Mouse (Mus musculus): ENCODE measurements around the gene Serpinh1. TPM values are rescaled to one million over a fixed set of nuclear protein-coding genes. Genes with fewer than 3 reads are reported as not detected.

The Serpinh1 gene
- polyA plus RNA-seq, 1 experiment from 2014 or later, result 427 TPM

- peak overlapping the region; percentile 67 for H3K4me2 ChIP-seq (ENCODE audit: low read length)
- H3K4me1 ChIP-seq (ENCODE audit: control insufficient read depth in 2 of 2, insufficient read depth in 2 of 2, low read length in 2 of 2), result peaks cover 44 to 63% of the 10 kb centered on the region in 2 experiments
- H3K27ac ChIP-seq (replicated peaks in 1 of 2; ENCODE audit: control insufficient read depth in 1 of 2, insufficient read depth in 1 of 2, low read depth in 2 of 2, low read length in 2 of 2), result peak overlapping the region; percentile 99 to 100
Measured at GRCm38 (mm10) chr7:99355731-99356131, 2.7 kb upstream of the Serpinh1 start.

GRCm38 (mm10) chr7:99351802-99352517 lies 1.1 kb downstream of the Serpinh1 start:
- Histone ChIP-seq H3K4me1 (ENCODE audit: control insufficient read depth in 2 of 2, insufficient read depth in 2 of 2, low read length in 2 of 2) (peaks cover 36 to 63% of the 10 kb centered on the region in 2 experiments), H3K4me3 (ENCODE audit: control insufficient read depth in 1 of 2, insufficient read depth in 1 of 2, low read depth in 1 of 2, low read length in 2 of 2) (peak overlapping the region; percentile 80 to 88), H3K36me3 (ENCODE audit: control insufficient read depth, insufficient read depth, low read length) (peaks cover 45% of the 10 kb centered on the region), H3K27me3 (ENCODE audit: control insufficient read depth, insufficient read depth, low read length) (no peaks in the 10 kb centered on the region), H3K4me2 (ENCODE audit: low read length) (peak overlapping the region; percentile 83), H3K9ac (ENCODE audit: low read length) (peak overlapping the region; percentile 92), H3K9me3 (ENCODE audit: control insufficient read depth, low read length) (no peaks in the 10 kb centered on the region), H3K27ac (replicated peaks in 1 of 2; ENCODE audit: control insufficient read depth in 1 of 2, insufficient read depth in 1 of 2, low read depth in 2 of 2, low read length in 2 of 2) (peak overlapping the region; percentile 94 to 100)
- ATAC-seq (ENCODE audit: insufficient number of reproducible peaks, insufficient read depth, low FRiP score, low read depth), result no peak
- under 1% methylated on average over 18 of the region's 18 CpGs for WGBS

More at GRCm38 (mm10) chr7:99355731-99356131, 2.7 kb upstream of the Serpinh1 start:
- peak; percentile 24 for ATAC-seq (ENCODE audit: insufficient number of reproducible peaks, insufficient read depth, low FRiP score, low read depth)
- Histone ChIP-seq H3K9ac (ENCODE audit: low read length) (peak overlapping the region; percentile 76), H3K27me3 (ENCODE audit: control insufficient read depth, insufficient read depth, low read length) (no peaks in the 10 kb centered on the region), H3K36me3 (ENCODE audit: control insufficient read depth, insufficient read depth, low read length) (peaks cover 7% of the 10 kb centered on the region; the same call in 1 of the 2 replicates), H3K9me3 (ENCODE audit: control insufficient read depth, low read length) (no peaks in the 10 kb centered on the region), H3K4me3 (ENCODE audit: control insufficient read depth in 1 of 2, insufficient read depth in 1 of 2, low read depth in 1 of 2, low read length in 2 of 2) (peak overlapping the region; percentile 20 to 25)
- 3% methylated on average over 7 of the region's 7 CpGs for WGBS

- 2% methylated on average over 12 of the region's 12 CpGs for WGBS
- peak overlapping the region; percentile 94 to 100 for H3K27ac ChIP-seq (replicated peaks in 1 of 2; ENCODE audit: control insufficient read depth in 1 of 2, insufficient read depth in 1 of 2, low read depth in 2 of 2, low read length in 2 of 2)
- no peak for ATAC-seq (ENCODE audit: insufficient number of reproducible peaks, insufficient read depth, low FRiP score, low read depth)
- peaks cover 52% of the 10 kb centered on the region for H3K36me3 ChIP-seq (ENCODE audit: control insufficient read depth, insufficient read depth, low read length)
- peak overlapping the region; percentile 92 for H3K9ac ChIP-seq (ENCODE audit: low read length)
- H3K9me3 ChIP-seq (ENCODE audit: control insufficient read depth, low read length), result no peaks in the 10 kb centered on the region
- no peaks in the 10 kb centered on the region for H3K27me3 ChIP-seq (ENCODE audit: control insufficient read depth, insufficient read depth, low read length)
- H3K4me3 ChIP-seq (ENCODE audit: control insufficient read depth in 1 of 2, insufficient read depth in 1 of 2, low read depth in 1 of 2, low read length in 2 of 2), result peak overlapping the region; percentile 80 to 88
- H3K4me2 ChIP-seq (ENCODE audit: low read length), result peak overlapping the region; percentile 83
- H3K4me1 ChIP-seq (ENCODE audit: control insufficient read depth in 2 of 2, insufficient read depth in 2 of 2, low read length in 2 of 2), result peaks cover 29 to 56% of the 10 kb centered on the region in 2 experiments
Measured at GRCm38 (mm10) chr7:99351104-99351801, 1.8 kb downstream of the Serpinh1 start.

- no peak for ATAC-seq (ENCODE audit: insufficient number of reproducible peaks, insufficient read depth, low FRiP score, low read depth)
- Histone ChIP-seq H3K27me3 (ENCODE audit: control insufficient read depth, insufficient read depth, low read length) (no peaks in the 10 kb centered on the region), H3K27ac (replicated peaks in 1 of 2; ENCODE audit: control insufficient read depth in 1 of 2, insufficient read depth in 1 of 2, low read depth in 2 of 2, low read length in 2 of 2) (peak overlapping the region in 1 of 2 experiments; percentile 100; a peak in 2 of 4 replicates), H3K9ac (ENCODE audit: low read length) (peak overlapping the region; percentile 92), H3K36me3 (ENCODE audit: control insufficient read depth, insufficient read depth, low read length) (peaks cover 64% of the 10 kb centered on the region), H3K4me2 (ENCODE audit: low read length) (peak overlapping the region; percentile 83), H3K4me1 (ENCODE audit: control insufficient read depth in 2 of 2, insufficient read depth in 2 of 2, low read length in 2 of 2) (peaks cover 21 to 45% of the 10 kb centered on the region in 2 experiments), H3K9me3 (ENCODE audit: control insufficient read depth, low read length) (no peaks in the 10 kb centered on the region), H3K4me3 (ENCODE audit: control insufficient read depth in 1 of 2, insufficient read depth in 1 of 2, low read depth in 1 of 2, low read length in 2 of 2) (peak overlapping the region; percentile 80 to 88)
- WGBS, result 46% methylated on average over 9 of the region's 9 CpGs
Measured at GRCm38 (mm10) chr7:99349782-99350720, 3.0 kb downstream of the Serpinh1 start.

GRCm38 (mm10) chr7:99348883-99349282 lies 4.2 kb downstream of the Serpinh1 start:
- Histone ChIP-seq H3K27me3 (ENCODE audit: control insufficient read depth, insufficient read depth, low read length) (no peaks in the 10 kb centered on the region), H3K4me1 (ENCODE audit: control insufficient read depth in 2 of 2, insufficient read depth in 2 of 2, low read length in 2 of 2) (peaks cover 19 to 36% of the 10 kb centered on the region in 2 experiments), H3K27ac (replicated peaks in 1 of 2; ENCODE audit: control insufficient read depth in 1 of 2, insufficient read depth in 1 of 2, low read depth in 2 of 2, low read length in 2 of 2) (0 out of 4 replicates have a peak overlapping the region, but pooled peaks of 1 of the 2 experiments have one; percentile 0), H3K9ac (ENCODE audit: low read length) (peak overlapping the region; percentile 30; the same call in 1 of the 2 replicates), H3K4me3 (ENCODE audit: control insufficient read depth in 1 of 2, insufficient read depth in 1 of 2, low read depth in 1 of 2, low read length in 2 of 2) (no peak overlapping the region), H3K4me2 (ENCODE audit: low read length) (no peak overlapping the region), H3K9me3 (ENCODE audit: control insufficient read depth, low read length) (no peaks in the 10 kb centered on the region), H3K36me3 (ENCODE audit: control insufficient read depth, insufficient read depth, low read length) (peaks cover 75% of the 10 kb centered on the region)
- 93% methylated on average over 26 of the region's 26 CpGs for WGBS
- ATAC-seq (ENCODE audit: insufficient number of reproducible peaks, insufficient read depth, low FRiP score, low read depth), result no peak

GRCm38 (mm10) chr7:99347268-99347667 lies 5.8 kb downstream of the Serpinh1 start:
- Histone ChIP-seq H3K4me2 (ENCODE audit: low read length) (no peak overlapping the region), H3K4me1 (ENCODE audit: control insufficient read depth in 2 of 2, insufficient read depth in 2 of 2, low read length in 2 of 2) (peaks cover 11 to 28% of the 10 kb centered on the region in 2 experiments; a peak in 3 of 4 replicates), H3K27ac (replicated peaks in 1 of 2; ENCODE audit: control insufficient read depth in 1 of 2, insufficient read depth in 1 of 2, low read depth in 2 of 2, low read length in 2 of 2) (no peak overlapping the region), H3K9me3 (ENCODE audit: control insufficient read depth, low read length) (no peaks in the 10 kb centered on the region), H3K9ac (ENCODE audit: low read length) (no peak overlapping the region), H3K36me3 (ENCODE audit: control insufficient read depth, insufficient read depth, low read length) (peaks cover 89% of the 10 kb centered on the region), H3K4me3 (ENCODE audit: control insufficient read depth in 1 of 2, insufficient read depth in 1 of 2, low read depth in 1 of 2, low read length in 2 of 2) (no peak overlapping the region), H3K27me3 (ENCODE audit: control insufficient read depth, insufficient read depth, low read length) (no peaks in the 10 kb centered on the region)
- no peak for ATAC-seq (ENCODE audit: insufficient number of reproducible peaks, insufficient read depth, low FRiP score, low read depth)
- WGBS, result 94% methylated on average over 10 of the region's 10 CpGs

- H3K4me2 ChIP-seq (ENCODE audit: low read length), result no peak overlapping the region
- 77% methylated on average over 4 of the region's 4 CpGs for WGBS
- H3K4me3 ChIP-seq (ENCODE audit: control insufficient read depth in 1 of 2, insufficient read depth in 1 of 2, low read depth in 1 of 2, low read length in 2 of 2), result no peak overlapping the region
- H3K27me3 ChIP-seq (ENCODE audit: control insufficient read depth, insufficient read depth, low read length), result no peaks in the 10 kb centered on the region
- no peak overlapping the region for H3K9ac ChIP-seq (ENCODE audit: low read length)
- H3K36me3 ChIP-seq (ENCODE audit: control insufficient read depth, insufficient read depth, low read length), result peaks cover 79% of the 10 kb centered on the region
- H3K9me3 ChIP-seq (ENCODE audit: control insufficient read depth, low read length), result no peaks in the 10 kb centered on the region
- peaks cover 2 to 3% of the 10 kb centered on the region in 2 experiments; a peak in 2 of 4 replicates for H3K4me1 ChIP-seq (ENCODE audit: control insufficient read depth in 2 of 2, insufficient read depth in 2 of 2, low read length in 2 of 2)
- no peak for ATAC-seq (ENCODE audit: insufficient number of reproducible peaks, insufficient read depth, low FRiP score, low read depth)
- no peak overlapping the region for H3K27ac ChIP-seq (replicated peaks in 1 of 2; ENCODE audit: control insufficient read depth in 1 of 2, insufficient read depth in 1 of 2, low read depth in 2 of 2, low read length in 2 of 2)
Measured at GRCm38 (mm10) chr7:99343577-99343976, 9.5 kb downstream of the Serpinh1 start.

Measured in heart, embryonic 14.5 days (tissue).